Mouse (Mus musculus): ENCODE measurements around the gene Rasl11b. TPM values are rescaled to one million over a fixed set of nuclear protein-coding genes. Genes with fewer than 3 reads are reported as not detected.
A peak's percentile ranks its signal among the peaks of the same experiment; 100 is the strongest.

The Rasl11b gene
- polyA plus RNA-seq, 1 experiment from 2014 or later: 149 TPM

- Histone ChIP-seq H3K4me2 (replicated peaks) (peak overlapping the region; percentile 88), H3K4me3 (no peak overlapping the region), H3K27ac (peak overlapping the region; percentile 88), H3K36me3 (peaks cover 37% of the 10 kb centered on the region), H3K27me3 (no peaks in the 10 kb centered on the region), H3K9me3 (peaks cover 8% of the 10 kb centered on the region; the same call in 1 of the 2 replicates), H3K4me1 (peaks cover 81% of the 10 kb centered on the region), H3K9ac (no peak overlapping the region)
- peak; percentile 82 for ATAC-seq (ENCODE audit: low FRiP score, low read depth)
- WGBS: 21% methylated on average over 10 of the region's 10 CpGs
Observed at GRCm38 (mm10) chr5:74201570-74202357, 6.7 kb downstream of the Rasl11b start.

- Histone ChIP-seq H3K27ac (peak overlapping the region; percentile 88), H3K27me3 (no peaks in the 10 kb centered on the region), H3K4me1 (peaks cover 73% of the 10 kb centered on the region), H3K9me3 (peaks cover 8% of the 10 kb centered on the region; the same call in 1 of the 2 replicates), H3K4me2 (replicated peaks) (no peak overlapping the region), H3K9ac (no peak overlapping the region), H3K4me3 (no peak overlapping the region), H3K36me3 (peaks cover 30% of the 10 kb centered on the region)
- 60% methylated on average over 4 of the region's 4 CpGs for WGBS
- no peak for ATAC-seq (ENCODE audit: low FRiP score, low read depth)
Observed at GRCm38 (mm10) chr5:74202515-74202914, 7.4 kb downstream of the Rasl11b start.

- no peak overlapping the region for H3K9ac ChIP-seq
- peaks cover 10% of the 10 kb centered on the region for H3K36me3 ChIP-seq
- no peak overlapping the region for H3K4me2 ChIP-seq (replicated peaks)
- H3K27me3 ChIP-seq: no peaks in the 10 kb centered on the region
- ATAC-seq (ENCODE audit: low FRiP score, low read depth): no peak
- H3K4me3 ChIP-seq: no peak overlapping the region
- H3K4me1 ChIP-seq: peaks cover 63% of the 10 kb centered on the region
- 54% methylated on average over 5 of the region's 5 CpGs for WGBS
- peaks cover 8% of the 10 kb centered on the region; the same call in 1 of the 2 replicates for H3K9me3 ChIP-seq
- H3K27ac ChIP-seq: no peak overlapping the region; the same call in 1 of the 2 replicates
Observed at GRCm38 (mm10) chr5:74204465-74204864, 9.4 kb downstream of the Rasl11b start.

- Histone ChIP-seq H3K9me3 (peaks cover 8% of the 10 kb centered on the region; the same call in 1 of the 2 replicates), H3K4me3 (no peak overlapping the region), H3K9ac (no peak overlapping the region), H3K27ac (peak overlapping the region; percentile 63), H3K27me3 (no peaks in the 10 kb centered on the region), H3K4me2 (replicated peaks) (no peak overlapping the region), H3K4me1 (peaks cover 61% of the 10 kb centered on the region), H3K36me3 (no peaks in the 10 kb centered on the region; the same call in 1 of the 2 replicates)
- no peak for ATAC-seq (ENCODE audit: low FRiP score, low read depth)
- WGBS: 43% methylated on average over 8 of the region's 8 CpGs
Observed at GRCm38 (mm10) chr5:74205509-74205908, 10.4 kb downstream of the Rasl11b start.

- Histone ChIP-seq H3K27me3 (no peaks in the 10 kb centered on the region), H3K4me3 (no peak overlapping the region), H3K4me1 (peaks cover 61% of the 10 kb centered on the region), H3K4me2 (replicated peaks) (no peak overlapping the region), H3K9ac (no peak overlapping the region), H3K9me3 (peaks cover 8% of the 10 kb centered on the region; the same call in 1 of the 2 replicates), H3K36me3 (no peaks in the 10 kb centered on the region), H3K27ac (peak overlapping the region; percentile 63)
- WGBS: 91% methylated on average over 7 of the region's 7 CpGs
- ATAC-seq (ENCODE audit: low FRiP score, low read depth): no peak
Observed at GRCm38 (mm10) chr5:74206038-74206437, 11.0 kb downstream of the Rasl11b start.

- H3K4me2 ChIP-seq (replicated peaks): no peak overlapping the region
- H3K36me3 ChIP-seq: no peaks in the 10 kb centered on the region
- H3K4me1 ChIP-seq: peaks cover 61% of the 10 kb centered on the region
- 87% methylated on average over 7 of the region's 7 CpGs for WGBS
- H3K9me3 ChIP-seq: peaks cover 8% of the 10 kb centered on the region; the same call in 1 of the 2 replicates
- no peak for ATAC-seq (ENCODE audit: low FRiP score, low read depth)
- H3K4me3 ChIP-seq: no peak overlapping the region
- H3K9ac ChIP-seq: no peak overlapping the region
- no peaks in the 10 kb centered on the region for H3K27me3 ChIP-seq
- no peak overlapping the region for H3K27ac ChIP-seq
Observed at GRCm38 (mm10) chr5:74206649-74207048, 11.6 kb downstream of the Rasl11b start.

GRCm38 (mm10) chr5:74207209-74207608 lies 12.1 kb downstream of the Rasl11b start:
- H3K9ac ChIP-seq: no peak overlapping the region
- ATAC-seq (ENCODE audit: low FRiP score, low read depth): no peak
- H3K4me3 ChIP-seq: no peak overlapping the region
- no peaks in the 10 kb centered on the region for H3K27me3 ChIP-seq
- peaks cover 61% of the 10 kb centered on the region for H3K4me1 ChIP-seq
- H3K4me2 ChIP-seq (replicated peaks): no peak overlapping the region
- WGBS: 79% methylated on average over 3 of the region's 3 CpGs
- H3K27ac ChIP-seq: no peak overlapping the region
- peaks cover 8% of the 10 kb centered on the region; the same call in 1 of the 2 replicates for H3K9me3 ChIP-seq
- no peaks in the 10 kb centered on the region for H3K36me3 ChIP-seq

- no peak overlapping the region for H3K4me3 ChIP-seq
- peaks cover 55% of the 10 kb centered on the region for H3K4me1 ChIP-seq
- whole genome bisulfite sequencing: 47% methylated on average over 7 of the region's 7 CpGs
- H3K9me3 ChIP-seq: peaks cover 3% of the 10 kb centered on the region; the same call in 1 of the 2 replicates
- no peak overlapping the region for H3K4me2 ChIP-seq (replicated peaks)
- 0 out of 2 replicates have a peak overlapping the region, but pooled peaks have one; percentile 19 for H3K9ac ChIP-seq
- ATAC-seq (ENCODE audit: low FRiP score, low read depth): no peak
- no peaks in the 10 kb centered on the region for H3K36me3 ChIP-seq
- no peak overlapping the region for H3K27ac ChIP-seq
- no peaks in the 10 kb centered on the region for H3K27me3 ChIP-seq
Observed at GRCm38 (mm10) chr5:74208438-74208837, 13.4 kb downstream of the Rasl11b start.

GRCm38 (mm10) chr5:74209640-74210039 lies 14.6 kb downstream of the Rasl11b start:
- Histone ChIP-seq H3K9me3 (no peaks in the 10 kb centered on the region), H3K9ac (0 out of 2 replicates have a peak overlapping the region, but pooled peaks have one; percentile 9), H3K27ac (no peak overlapping the region; the same call in 1 of the 2 replicates)

GRCm38 (mm10) chr5:74211346-74211745 lies 16.3 kb downstream of the Rasl11b start:
- Histone ChIP-seq H3K27me3 (no peaks in the 10 kb centered on the region), H3K4me3 (no peak overlapping the region), H3K36me3 (no peaks in the 10 kb centered on the region), H3K27ac (peak overlapping the region; percentile 45; the same call in 1 of the 2 replicates), H3K9ac (no peak overlapping the region; the same call in 1 of the 2 replicates), H3K9me3 (no peaks in the 10 kb centered on the region), H3K4me1 (peaks cover 55% of the 10 kb centered on the region), H3K4me2 (replicated peaks) (no peak overlapping the region)
- no peak for ATAC-seq (ENCODE audit: low FRiP score, low read depth)
- WGBS: 53% methylated on average over 11 of the region's 11 CpGs

More at GRCm38 (mm10) chr5:74209640-74210039, 14.6 kb downstream of the Rasl11b start:
- H3K4me3 ChIP-seq: no peak overlapping the region
- peaks cover 54% of the 10 kb centered on the region for H3K4me1 ChIP-seq
- WGBS: 79% methylated on average over 4 of the region's 4 CpGs
- H3K36me3 ChIP-seq: no peaks in the 10 kb centered on the region
- no peak for ATAC-seq (ENCODE audit: low FRiP score, low read depth)
- H3K4me2 ChIP-seq (replicated peaks): no peak overlapping the region
- H3K27me3 ChIP-seq: no peaks in the 10 kb centered on the region

GRCm38 (mm10) chr5:74214501-74215110 lies 19.5 kb downstream of the Rasl11b start:
- Histone ChIP-seq H3K27ac (peak overlapping the region; percentile 84), H3K36me3 (no peaks in the 10 kb centered on the region), H3K4me3 (no peak overlapping the region), H3K9me3 (no peaks in the 10 kb centered on the region), H3K27me3 (no peaks in the 10 kb centered on the region), H3K4me1 (peaks cover 57% of the 10 kb centered on the region), H3K9ac (no peak overlapping the region), H3K4me2 (replicated peaks) (peak overlapping the region; percentile 38)
- ATAC-seq (ENCODE audit: low FRiP score, low read depth): peak; percentile 49; the same call in 1 of the 2 replicates
- 5% methylated on average over 7 of the region's 7 CpGs for WGBS

GRCm38 (mm10) chr5:74215125-74215524 lies 20.0 kb downstream of the Rasl11b start:
- Histone ChIP-seq H3K4me2 (replicated peaks) (peak overlapping the region; percentile 38), H3K9ac (no peak overlapping the region), H3K9me3 (no peaks in the 10 kb centered on the region), H3K4me3 (no peak overlapping the region), H3K4me1 (peaks cover 53% of the 10 kb centered on the region), H3K36me3 (no peaks in the 10 kb centered on the region), H3K27me3 (no peaks in the 10 kb centered on the region), H3K27ac (peak overlapping the region; percentile 75)
- 14% methylated on average over 4 of the region's 4 CpGs for WGBS
- peak; percentile 25 for ATAC-seq (ENCODE audit: low FRiP score, low read depth)

Data from limb, embryonic 13.5 days (tissue).